Mouse (Mus musculus) cerebellum, postnatal 36 days (tissue): ENCODE data around the gene Auts2.

Experiments used
- DNase-seq, 2 experiments: peaks; one replicate each; pipeline ENCODE4 v3.0.0; 2021 to 2022; ENCODE audit warnings: mixed read lengths in 2 of 2

Gene Auts2

DNA sequence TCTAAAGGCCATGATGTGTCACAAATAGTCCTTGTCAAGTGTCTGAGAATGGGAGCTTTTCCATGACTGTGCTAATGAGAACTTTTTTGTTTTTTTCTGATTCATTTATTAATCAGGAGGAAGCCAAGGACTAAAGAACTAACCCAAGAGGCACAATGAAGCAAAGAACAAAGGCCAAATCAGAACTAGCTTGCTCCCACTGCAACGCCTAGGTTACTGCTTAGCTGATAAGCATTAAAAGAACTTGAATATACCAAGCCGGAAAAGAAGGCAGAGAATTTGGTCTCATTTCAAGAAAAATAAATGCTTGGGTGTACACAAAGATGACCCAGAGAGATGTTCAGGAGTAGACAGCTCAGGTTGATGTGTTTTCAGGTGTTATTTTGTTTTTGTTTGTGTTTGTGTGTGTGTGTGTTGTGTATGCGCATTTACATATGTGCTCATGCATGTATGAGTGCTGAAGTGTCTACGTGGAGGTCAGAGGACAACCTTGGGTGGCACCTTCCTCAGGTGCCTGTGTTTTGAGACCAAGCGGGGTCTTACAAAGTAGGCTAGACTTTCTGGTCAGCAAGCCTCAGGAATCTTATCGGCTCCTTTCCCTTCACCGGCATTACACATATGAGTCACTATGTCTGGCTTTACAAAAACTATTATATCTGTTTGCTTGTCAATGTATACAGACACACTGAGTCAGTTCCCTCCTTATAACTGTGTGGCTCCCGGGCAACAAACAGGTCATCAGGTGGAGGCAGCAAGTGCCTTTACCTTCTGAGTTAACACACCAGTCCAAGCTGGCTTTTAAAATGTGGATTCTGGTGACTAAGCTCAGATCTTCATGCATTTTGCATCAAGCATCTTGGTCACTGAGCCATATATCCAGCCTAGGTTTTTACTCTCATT lies 716.5 kb downstream of the Auts2 start:
- no peak for DNase-seq

GRCm38 (mm10) chr5:131825421-131825820 lies 717.7 kb downstream of the Auts2 start:
- DNase-seq = no peak

- DNase-seq = peak; percentile 56 to 61
Measured at GRCm38 (mm10) chr5:131824197-131824991, 718.8 kb downstream of the Auts2 start.

DNA sequence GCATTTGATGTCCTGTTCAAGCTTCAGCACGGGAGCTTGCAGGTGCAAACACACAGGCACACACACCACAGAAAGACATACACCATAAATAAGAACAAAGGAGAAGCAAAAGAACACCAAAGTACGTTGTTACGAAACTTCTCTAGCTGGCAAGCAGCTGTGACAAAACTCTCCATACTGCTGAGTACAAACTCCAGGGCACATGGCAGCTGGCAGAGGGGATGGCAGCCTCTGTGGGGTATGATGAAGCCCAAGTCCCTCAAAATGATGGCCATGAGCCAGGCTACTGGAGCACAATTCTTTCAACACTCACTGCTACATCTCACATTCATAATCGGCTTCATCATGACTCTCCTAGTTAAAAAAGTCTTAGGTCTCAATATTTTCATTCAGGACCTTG lies 721.7 kb downstream of the Auts2 start:
- no peak for DNase-seq

DNA sequence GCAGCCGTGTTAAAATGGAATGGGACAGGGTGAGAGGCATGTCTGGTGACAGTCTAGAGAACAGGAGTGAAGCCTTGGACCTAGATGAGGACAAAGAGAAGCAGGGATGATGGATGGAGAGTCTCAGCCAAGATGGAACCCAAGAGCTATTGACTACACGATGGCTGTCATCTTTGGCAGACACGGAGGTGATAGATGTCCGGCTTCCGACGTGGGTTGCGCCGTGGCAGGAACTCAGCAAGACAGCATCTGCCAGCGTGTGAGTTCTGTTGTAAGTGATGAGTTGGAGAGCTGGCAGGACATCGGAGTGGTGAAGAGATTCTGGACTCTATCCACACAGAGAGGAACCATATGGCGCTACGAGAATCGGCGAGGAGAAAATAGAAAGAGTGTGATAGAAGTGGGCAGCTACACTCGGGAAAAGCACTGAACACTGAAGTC lies 723.9 kb downstream of the Auts2 start:
- DNase-seq = peak; percentile 71 to 77

DNA sequence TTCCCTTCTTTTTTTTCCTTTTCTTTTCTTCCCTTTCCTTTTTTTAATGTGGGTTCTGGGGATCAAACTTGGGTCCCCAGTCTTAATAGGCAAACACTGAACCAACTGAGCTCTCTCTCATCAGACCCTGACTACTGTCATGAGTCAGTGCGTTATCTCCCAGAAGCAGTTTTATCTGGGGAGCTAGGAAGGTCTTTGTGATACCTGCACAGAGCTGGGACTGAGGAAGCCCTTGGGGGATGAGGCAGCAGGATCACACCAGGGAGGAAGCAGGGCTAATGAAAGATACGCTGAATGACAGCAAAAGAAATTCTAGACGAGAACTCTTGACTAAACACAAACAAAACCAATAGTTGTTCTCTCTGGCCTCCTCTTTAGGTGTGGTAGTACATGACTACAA lies 727.6 kb downstream of the Auts2 start:
- DNase-seq = no peak

GRCm38 (mm10) chr5:131814503-131815003 lies 728.6 kb downstream of the Auts2 start:
- DNase-seq = no peak

- no peak for DNase-seq
Measured at GRCm38 (mm10) chr5:131813952-131814502, 729.1 kb downstream of the Auts2 start.

GRCm38 (mm10) chr5:131813331-131813781 lies 729.8 kb downstream of the Auts2 start:
- peak; percentile 25 to 34 for DNase-seq

DNA sequence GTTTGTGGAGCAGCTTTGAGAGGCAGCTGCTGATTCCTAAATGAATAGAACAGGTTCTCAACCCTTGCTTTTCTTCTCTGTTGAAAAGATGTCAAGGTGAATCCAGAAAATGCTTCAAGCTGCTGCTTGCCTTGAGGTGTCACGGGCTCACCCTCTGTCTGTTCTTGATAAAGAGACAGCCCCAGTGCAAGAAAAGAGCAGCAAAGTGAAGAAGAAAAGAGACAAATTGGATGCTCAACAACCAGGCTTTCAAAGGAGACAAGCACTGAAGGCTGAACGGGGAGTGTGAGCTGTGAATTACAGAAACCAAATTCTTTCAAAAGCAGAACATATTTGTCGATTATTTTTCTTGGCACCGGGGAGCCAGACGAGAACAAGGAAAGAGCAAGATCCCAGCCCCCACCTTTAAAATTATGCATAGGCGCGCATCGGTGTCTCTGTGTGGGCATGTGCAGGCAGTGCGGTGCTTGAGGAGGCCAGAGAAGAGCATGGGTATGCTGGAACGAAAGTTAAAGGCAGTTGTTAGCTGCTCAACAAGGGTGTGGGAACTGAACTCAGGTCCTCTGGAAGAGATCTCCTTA lies 730.6 kb downstream of the Auts2 start:
- DNase-seq = no peak

GRCm38 (mm10) chr5:131806350-131806749 lies 736.8 kb downstream of the Auts2 start:
- no peak for DNase-seq

GRCm38 (mm10) chr5:131805277-131805676 lies 737.9 kb downstream of the Auts2 start:
- DNase-seq = no peak

DNA sequence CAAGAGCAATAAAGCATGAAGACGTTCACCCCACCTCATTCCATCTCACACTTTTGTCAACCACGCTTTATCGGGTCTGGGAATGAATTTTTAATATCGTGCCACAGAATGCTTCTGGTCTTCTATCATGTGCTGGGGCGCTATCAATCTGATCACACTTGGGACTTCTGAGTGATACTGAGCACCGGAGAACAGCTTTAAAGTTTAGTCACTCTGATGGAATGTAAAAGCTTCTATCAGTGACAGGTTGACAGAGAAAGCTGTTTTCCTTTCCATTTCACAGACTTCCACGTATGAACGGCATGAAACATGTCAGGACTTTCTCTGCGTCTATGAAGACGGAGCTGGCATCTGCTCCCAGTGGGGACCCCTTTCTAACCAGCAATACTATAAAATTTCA lies 739.5 kb downstream of the Auts2 start:
- no peak for DNase-seq

GRCm38 (mm10) chr5:131802340-131803036 lies 740.7 kb downstream of the Auts2 start:
- DNase-seq = no peak

DNA sequence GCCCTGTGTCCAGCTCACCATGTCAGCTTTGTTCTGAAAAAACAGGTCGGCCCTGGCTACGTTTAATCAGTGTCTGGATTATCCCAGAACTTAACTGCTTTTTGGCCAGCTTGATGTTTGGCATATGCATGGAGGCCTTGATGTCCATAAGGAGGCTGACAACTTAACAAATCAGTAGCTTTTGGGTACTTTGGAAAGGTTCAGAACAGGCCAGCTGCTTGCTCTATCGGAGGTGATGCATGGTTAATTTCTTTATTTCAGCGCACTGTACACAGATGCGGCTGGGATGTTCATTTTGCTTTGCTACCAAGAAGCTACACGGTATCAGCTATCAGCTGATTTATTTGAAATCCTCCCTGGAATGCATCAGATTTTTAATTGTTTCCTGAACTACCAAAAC lies 741.2 kb downstream of the Auts2 start:
- no peak for DNase-seq

DNA sequence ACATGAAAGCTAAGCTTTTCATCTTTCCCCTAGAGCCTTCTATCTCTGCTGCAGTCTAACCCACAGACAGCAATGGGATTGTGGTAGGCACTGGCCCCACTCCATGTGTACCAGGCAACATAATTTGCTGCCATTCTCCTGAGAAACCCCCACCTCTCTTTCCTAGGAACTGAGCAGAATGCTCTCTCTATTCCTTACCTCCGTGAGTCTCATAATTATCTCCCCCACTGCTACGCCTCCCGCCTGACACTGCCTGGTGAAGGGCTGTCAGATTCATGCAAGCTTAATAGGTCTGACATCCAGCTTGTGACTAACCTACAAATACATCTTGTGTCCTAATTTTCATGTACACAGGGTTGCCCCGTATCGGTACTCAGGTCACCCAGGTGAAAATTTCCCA lies 744.8 kb downstream of the Auts2 start:
- DNase-seq = no peak

GRCm38 (mm10) chr5:131797044-131797443 lies 746.1 kb downstream of the Auts2 start:
- no peak for DNase-seq

- peak; percentile 75 to 78 for DNase-seq
Measured at GRCm38 (mm10) chr5:131794411-131795133, 748.6 kb downstream of the Auts2 start.

GRCm38 (mm10) chr5:131789601-131790000 lies 753.5 kb downstream of the Auts2 start:
- DNase-seq = no peak

DNA sequence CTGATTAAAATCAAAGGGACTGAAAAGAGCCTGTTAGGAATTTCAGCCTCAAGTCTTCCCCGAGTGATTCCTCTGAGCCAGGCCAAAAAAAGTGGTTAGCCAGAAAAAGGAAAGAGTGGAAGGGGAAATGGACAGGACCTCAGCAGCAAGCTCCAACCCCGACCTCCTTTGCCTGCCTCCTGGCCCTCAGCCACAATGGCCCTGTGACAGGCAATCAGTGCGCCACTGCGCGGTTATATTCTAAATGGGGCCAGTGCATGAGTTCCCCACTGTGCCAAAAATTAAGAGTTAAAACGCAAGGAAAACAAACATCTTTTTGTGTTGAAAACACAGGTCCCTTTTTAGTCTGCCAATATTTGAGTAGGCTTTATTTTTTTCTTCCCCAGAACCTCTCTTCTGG lies 755.1 kb downstream of the Auts2 start:
- peak in 1 of 2 experiments; percentile 23 for DNase-seq

GRCm38 (mm10) chr5:131783241-131783640 lies 759.9 kb downstream of the Auts2 start:
- no peak for DNase-seq
